Mouse (Mus musculus) T-helper 2 cell (primary cell): Measurements from ENCODE around the gene Dock3.

ENCODE experiments used
- in situ Hi-C: fragments of 300-600 bp; cut with MboI, MseI; formaldehyde crosslinking; loops from one replicate; pipeline ENCODE4 v1.15.1; 2025; ENCODE audit warnings: high pct_unique_total_duplicates

Dock3 gene

GRCm38 (mm10) chr9:107231539-107232139 lies at the start of gene Dock3:
Gene Dock3, minus strand, starts transcription at chr9:107231909.
- in situ Hi-C loops = no loop called here

GRCm38 (mm10) chr9:107280322-107281027 lies 48.8 kb upstream of the Dock3 start:
- in situ Hi-C loops = no loop called here

GRCm38 (mm10) chr9:107279378-107280321 lies 47.9 kb upstream of the Dock3 start:
- in situ Hi-C loops = no loop called here

DNA sequence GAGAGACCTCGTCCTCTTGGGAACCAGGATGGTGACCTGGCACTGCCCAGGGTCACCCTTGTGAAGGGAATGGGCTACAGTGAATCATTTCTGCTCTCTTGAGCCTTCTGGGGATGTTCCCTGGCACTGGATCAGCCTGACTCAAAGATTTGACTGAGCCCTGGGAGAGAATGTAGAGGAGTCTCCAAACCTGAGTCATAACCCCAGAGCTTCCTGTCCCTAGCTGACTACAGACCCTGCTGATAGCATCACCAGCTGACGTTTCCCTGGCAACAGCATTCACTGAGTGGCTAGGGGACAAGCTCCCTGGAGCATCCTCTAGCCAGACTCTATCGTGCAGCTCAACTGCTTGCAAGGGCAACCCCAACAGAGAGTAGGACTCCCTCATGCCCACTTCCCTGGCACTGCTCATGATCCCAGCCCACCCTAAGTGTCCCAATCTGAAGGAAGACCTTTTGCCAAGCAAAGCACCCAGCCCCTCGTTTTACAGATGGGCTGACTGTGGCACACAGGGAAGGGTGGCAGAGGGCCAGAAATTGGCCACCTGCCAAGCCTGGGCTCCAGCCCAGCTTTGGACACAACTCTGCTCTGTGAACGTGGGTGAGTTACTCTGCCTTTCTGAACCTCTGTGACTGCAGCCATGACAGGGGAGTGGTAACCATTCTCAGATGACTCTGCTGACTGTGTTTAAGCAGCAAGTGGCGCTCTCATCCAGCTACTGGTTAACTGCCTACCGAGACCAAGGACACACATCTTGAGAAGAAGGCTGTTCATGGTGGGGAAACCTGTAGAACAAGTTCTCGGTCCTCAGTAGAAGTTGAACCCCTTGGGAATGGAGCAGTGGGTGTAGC lies 47.0 kb upstream of the Dock3 start:
- in situ Hi-C loops = no loop called here

DNA sequence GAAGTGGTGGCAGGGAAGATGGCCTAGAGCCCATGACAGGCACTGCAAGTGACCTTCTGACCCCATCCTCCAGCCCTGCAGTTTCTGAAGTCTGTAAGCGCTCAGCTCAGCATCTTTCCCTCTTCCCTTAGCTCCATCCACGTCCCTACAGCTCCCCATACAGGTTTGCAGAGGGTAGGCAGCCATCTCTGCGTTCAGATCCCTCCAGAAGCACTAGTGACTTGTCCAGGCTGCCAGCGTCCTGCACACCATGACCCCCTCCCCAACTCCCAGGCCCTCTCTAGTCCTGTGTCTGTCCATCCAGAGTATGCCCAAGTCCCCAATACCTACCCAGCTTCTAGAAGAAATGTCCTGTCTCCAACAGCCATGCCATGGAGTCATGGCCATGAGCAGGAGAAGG lies 46.4 kb upstream of the Dock3 start:
- in situ Hi-C loops = no loop called here

DNA sequence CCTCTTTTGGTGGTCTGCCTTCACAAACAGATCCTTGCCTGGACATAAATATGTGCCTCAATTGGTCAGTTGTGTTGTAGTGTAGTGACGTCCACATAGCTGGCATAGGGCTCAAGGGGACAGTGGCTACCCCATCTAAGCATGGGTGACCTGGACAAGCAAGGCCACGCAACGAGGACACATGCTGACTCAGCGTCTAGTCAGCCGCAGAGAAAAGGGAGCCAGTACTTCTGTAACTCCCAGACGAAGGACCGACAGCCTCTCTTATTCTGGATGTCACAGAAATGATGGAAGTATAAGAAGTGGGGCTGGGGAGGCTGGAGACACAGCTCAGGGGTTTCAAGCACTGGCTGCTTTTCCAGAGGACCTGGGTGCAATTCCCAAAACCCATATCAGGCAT lies 45.9 kb upstream of the Dock3 start:
- in situ Hi-C loops = no loop called here

DNA sequence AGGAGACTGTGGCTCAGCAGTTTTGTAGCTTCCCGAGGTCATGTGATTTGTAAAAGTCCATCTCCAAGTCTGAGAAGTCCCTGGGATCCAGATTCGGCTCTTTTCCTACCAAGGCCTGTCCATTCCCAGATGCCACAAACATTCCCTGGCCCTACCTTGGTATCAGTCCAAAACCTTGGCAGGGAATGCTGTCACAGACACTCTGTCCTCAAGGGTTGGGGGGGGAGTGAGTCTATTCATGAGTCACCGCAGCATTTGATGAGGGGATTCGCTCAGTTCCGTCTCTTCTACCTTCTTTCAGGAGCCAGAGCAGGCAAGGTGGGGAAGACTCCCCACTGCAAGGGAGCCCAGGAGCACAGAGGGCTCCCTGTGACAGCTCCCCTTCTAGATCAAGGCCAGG lies 44.0 kb upstream of the Dock3 start:
- in situ Hi-C loops = no loop called here

DNA sequence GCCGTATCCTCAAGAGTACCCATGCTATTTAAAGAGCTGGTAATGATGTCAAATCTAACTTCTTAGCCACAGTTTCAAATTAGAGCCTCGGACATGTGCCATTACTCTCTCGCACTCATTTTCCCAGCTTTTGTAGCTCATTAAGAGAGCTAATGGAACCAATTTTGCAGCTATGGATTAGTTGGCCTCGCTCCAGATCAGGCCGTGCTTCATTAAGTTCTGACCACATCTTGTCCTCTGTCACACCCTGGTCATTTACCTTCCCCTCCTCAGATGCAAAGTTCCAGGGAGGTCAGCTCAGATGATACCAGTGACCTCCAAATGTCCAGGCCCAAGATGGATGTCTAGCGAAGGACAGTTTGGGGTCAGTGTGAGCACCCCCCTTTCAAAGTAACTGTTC lies 43.0 kb upstream of the Dock3 start:
- in situ Hi-C loops = no loop called here

DNA sequence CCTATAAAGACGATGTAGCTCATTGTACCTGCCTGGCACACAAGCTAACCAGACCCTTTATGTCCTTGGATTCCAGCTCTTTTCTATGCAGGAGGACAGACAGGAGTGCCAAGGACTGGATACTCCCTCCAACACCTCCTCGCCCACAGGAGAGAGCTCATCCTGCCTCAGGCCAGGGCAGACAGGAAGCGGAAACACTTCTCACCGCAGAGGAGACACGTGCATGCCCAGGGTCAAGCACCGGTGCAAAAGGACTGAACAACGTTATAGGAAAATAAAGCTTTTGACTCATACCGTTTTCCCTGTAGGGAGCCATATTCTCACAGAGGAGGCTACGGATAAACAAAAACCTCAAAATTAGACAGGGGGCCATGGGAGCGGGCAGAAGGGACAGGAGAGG lies 41.5 kb upstream of the Dock3 start:
- in situ Hi-C loops = no loop called here

- in situ Hi-C loops = no loop called here
Measured at GRCm38 (mm10) chr9:107272284-107272683, 40.6 kb upstream of the Dock3 start.

- in situ Hi-C loops = no loop called here
Measured at GRCm38 (mm10) chr9:107271177-107271938, 39.6 kb upstream of the Dock3 start.

DNA sequence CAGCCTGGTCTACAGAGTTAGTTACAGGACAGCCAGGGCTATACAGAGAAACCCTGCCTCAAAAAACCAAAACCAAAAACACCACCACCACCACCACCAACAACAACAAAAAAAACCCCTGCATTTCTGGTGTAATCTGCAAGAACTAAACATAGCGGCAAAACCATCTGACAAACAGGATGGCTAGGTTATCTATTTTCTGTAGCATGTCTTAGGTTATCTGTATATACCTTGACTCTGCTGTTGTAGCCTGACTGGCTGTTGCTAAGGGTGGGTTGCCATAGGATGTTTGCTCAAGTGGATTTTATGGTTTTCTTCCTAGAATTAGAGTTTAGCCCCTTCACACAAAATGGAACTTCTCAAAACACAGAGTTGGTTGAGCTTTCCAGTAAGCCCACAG lies 38.1 kb upstream of the Dock3 start:
- in situ Hi-C loops = no loop called here

- in situ Hi-C loops = no loop called here
Measured at GRCm38 (mm10) chr9:107267721-107268402, 36.2 kb upstream of the Dock3 start.

GRCm38 (mm10) chr9:107267028-107267427 lies 35.3 kb upstream of the Dock3 start:
- in situ Hi-C loops = no loop called here

DNA sequence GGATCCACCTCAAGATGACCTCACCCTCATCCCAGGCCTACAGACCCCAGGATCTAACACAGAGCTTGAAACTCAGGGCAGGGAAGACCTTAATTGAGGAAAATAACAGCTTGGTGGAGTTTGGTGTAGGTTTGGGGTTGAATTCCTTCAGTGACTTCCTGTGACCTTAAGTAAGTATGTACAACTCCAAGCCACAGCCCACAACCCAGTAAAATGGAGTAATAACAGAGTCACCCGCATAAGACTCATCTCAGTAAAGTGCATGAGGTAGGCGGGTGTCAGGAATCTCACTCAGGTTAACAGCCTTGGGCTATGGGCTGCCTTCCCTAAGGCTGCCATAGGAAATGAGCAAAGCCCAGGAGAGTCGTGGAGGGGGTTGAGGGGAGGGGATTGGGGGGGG lies 33.0 kb upstream of the Dock3 start:
- in situ Hi-C loops = no loop called here

- in situ Hi-C loops = no loop called here
Measured at GRCm38 (mm10) chr9:107263912-107264311, 32.2 kb upstream of the Dock3 start.

GRCm38 (mm10) chr9:107262375-107262774 lies 30.7 kb upstream of the Dock3 start:
- in situ Hi-C loops = no loop called here

DNA sequence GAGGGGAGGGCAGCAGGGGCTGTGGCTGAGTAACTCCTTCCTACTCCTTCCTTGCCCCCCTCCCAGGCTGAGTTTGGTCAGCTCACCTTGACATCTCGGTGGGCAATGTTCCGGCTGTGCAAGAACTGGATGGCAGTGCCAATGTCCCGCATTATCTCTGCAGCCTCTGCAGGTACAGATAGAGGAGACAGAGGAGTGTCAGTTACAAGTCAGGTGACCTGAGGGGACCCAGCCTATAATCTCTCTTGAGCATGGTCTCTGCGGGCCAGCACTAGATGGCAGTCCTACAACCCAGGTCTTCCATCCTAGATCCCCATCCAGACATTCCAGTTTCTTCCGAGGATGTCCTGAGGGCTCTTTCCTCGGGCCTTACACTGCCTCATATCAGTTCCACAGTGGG lies 30.1 kb upstream of the Dock3 start:
- in situ Hi-C loops = no loop called here

DNA sequence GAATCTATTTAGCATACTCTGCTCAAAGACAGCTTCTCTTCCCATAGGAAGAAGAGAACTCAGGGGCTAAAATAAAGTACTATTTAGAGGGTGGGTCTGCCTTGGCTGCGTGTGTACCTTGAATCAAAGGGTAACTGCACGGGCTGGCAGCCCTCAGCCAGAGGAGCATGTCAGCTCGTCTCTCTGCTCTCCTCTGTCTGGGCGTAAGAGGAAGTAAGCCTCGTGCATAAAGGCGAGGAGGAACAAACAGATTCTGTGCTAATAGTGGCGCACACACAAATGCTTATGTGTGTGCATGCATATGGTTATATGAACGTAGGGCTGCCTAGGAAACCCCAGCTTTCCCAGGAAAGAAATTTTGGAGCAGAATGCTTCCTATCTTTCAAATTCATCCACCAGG lies 29.1 kb upstream of the Dock3 start:
- in situ Hi-C loops = no loop called here

DNA sequence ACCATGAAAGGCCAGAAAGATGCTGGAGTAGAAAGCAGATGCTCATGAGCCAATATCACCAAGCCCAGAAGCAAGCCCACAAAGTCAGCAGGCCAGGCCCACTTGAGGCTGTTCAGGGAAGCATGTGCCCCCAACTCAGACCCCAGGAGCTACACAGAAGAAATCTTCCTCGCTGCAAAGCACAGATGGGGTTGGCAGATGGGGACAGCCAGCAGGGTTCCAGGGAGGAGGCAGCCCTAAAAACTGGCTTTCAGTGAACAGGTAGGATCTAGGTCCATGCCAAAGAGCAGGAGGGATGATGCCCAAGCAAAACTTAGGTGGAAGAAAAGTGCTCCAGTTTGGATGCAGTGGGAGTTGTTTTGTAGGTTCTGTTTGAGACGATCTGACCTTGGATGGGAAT lies 28.7 kb upstream of the Dock3 start:
- in situ Hi-C loops = no loop called here
